Mouse (Mus musculus): ENCODE data around the gene Def8.
A peak's percentile ranks its signal among the peaks of the same experiment; 100 is the strongest.

The Def8 gene

DNA sequence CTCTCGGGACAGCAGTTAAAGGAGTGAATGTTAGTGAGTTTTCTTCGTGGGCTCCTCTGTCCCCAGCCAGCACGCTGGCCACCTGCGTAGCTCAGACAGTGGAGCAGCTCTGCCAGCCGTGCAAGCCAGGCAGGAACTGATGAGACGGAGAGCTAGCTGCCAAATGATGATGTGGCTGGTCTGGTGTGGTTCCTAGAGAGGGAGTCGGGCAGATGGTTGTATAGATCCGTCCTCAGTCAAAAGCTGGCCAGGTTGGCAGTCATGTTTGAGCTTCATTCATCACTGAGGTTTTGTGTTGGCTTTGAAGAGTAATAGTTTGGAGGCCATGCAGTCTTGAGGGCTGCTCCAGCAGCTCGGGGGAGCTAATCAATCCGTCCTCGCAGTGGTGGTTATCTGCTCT is 75.6 kb downstream of the Def8 start:
- DNase-seq = peak; percentile 55

- DNase-seq = no peak
Measured at GRCm38 (mm10) chr8:123499556-123499955, 76.2 kb downstream of the Def8 start.

DNA sequence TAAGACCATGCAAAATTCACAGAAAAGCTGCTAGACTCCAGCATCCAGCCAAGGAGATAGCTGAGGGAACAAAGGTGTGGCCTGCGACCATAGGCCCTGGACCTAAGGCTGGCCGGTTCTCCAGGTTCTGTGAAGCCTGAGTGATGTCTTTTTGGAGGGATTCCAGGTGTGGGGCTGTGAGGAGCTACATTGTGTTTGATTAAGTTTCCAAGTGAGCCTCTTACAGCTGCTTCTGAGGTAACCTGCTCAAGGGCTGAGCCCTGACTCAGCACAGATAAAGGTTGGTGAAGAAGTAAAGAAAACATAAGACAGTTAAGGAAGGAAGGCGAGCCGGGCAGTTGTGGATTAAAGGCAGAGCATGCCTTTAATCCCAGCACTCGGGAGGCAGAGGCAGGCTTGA is 78.9 kb downstream of the Def8 start:
- no peak for DNase-seq

GRCm38 (mm10) chr8:123503801-123504467 is 80.6 kb downstream of the Def8 start:
- no peak for DNase-seq

GRCm38 (mm10) chr8:123504591-123505195 is 81.4 kb downstream of the Def8 start:
- DNase-seq = no peak

DNA sequence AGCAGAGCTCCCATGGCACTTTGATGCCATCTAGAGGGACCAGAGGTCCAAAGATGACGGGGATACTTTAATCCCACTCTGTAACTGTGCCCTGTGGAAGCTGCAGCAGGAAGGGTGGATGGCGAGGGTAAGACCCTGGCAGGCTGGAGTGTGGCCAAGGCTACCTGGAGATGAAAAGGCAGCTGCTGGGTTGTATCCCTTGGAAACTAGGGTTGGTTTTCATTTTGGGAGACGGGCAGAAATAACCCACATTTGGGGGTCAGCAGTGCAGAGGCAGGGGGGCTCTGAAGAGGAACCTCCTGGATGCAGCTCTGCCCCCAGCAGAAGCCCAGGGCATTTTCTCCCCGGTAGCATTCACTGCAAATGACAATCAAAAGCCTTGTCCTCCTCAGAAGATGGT is 81.9 kb downstream of the Def8 start:
- no peak for DNase-seq

DNA sequence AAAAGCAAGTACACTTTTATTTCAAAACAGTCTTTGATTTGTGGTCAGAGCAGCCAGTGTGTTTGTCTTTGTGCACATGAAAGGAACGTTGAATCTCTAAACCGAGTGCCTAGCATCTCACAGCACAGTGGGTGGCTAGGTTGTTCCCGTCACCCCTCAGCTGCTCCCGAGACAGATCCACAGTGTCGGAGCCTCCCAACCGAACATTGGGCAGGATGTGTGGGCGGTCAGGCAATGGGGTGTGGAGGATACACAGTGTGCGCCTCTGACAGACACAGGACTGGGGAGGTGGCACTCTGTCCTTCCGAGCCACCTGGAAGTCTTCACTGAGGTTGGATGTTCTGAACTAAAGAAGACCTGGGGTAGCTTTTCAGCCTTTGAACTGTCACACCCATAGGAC is 82.4 kb downstream of the Def8 start:
- no peak for DNase-seq

DNA sequence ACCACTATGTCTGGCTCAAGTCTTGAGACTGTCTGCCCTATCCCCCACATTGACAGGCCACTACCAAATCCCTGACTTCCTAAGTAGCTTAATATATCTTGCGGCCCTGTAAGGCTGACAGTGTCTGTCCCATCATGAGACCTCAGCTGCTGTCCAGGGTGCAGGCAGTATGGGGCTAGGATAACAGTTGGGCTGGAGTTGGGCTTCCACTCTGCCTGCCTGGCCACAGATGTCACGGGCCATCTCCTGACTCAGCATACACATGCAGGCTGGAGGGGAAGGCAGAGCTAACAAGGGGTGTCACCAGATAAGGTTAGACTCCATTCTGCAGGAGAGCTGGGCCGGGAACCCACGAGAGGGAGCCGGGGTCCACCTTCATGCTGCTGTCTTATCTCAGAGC is 83.8 kb downstream of the Def8 start:
- no peak for DNase-seq

- DNase-seq = no peak
Measured at GRCm38 (mm10) chr8:123510819-123511218, 87.5 kb downstream of the Def8 start.

Measured in cerebellum, adult 9-10 months (tissue).